Mouse (Mus musculus): ENCODE measurements around the gene Gnmt. TPM values are rescaled to one million over a fixed set of nuclear protein-coding genes. Genes with fewer than 3 reads are reported as not detected.

The Gnmt gene
- polyA plus RNA-seq, 1 experiment from 2014 or later: 0.18 TPM

DNA sequence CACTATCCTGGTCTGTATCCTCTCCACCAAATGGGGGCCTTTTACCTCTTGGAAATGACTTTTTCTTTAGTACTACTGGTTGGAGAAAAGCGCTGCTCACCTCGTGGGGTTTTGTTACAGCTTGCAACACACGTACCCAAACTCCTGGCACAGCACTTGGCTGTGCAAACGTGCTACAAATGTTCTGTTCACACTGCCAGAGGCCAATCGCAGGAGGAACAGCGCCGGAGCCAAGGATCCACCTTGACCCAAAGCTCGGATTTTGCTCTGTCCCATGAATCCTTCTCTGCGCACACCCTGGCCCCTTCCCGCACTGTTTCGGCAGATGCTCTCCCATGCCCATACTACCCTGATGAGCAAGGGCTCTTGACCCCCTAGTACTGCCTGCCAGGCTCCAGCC is 472 bp downstream of the Gnmt start:
- no peaks in the 10 kb centered on the region for H3K9me3 ChIP-seq
- H3K4me3 ChIP-seq: no peak overlapping the region
- DNase-seq (ENCODE audit: low spot score): no peak
- WGBS: 48% methylated on average over 11 of the region's 11 CpGs
- H3K36me3 ChIP-seq: peaks cover 30% of the 10 kb centered on the region
- peaks cover 15% of the 10 kb centered on the region for H3K4me1 ChIP-seq (replicated peaks)
- H3K27me3 ChIP-seq (ENCODE audit: insufficient read depth, poor library complexity, severe bottlenecking): peaks cover 22% of the 10 kb centered on the region
- H3K27ac ChIP-seq: no peak overlapping the region

- 38% methylated on average over 6 of the region's 6 CpGs for WGBS
- peaks cover 15% of the 10 kb centered on the region for H3K4me1 ChIP-seq (replicated peaks)
- DNase-seq (ENCODE audit: low spot score): peak; percentile 31
- peaks cover 34% of the 10 kb centered on the region for H3K36me3 ChIP-seq
- no peak overlapping the region for H3K27ac ChIP-seq
- no peaks in the 10 kb centered on the region for H3K9me3 ChIP-seq
- no peak overlapping the region for H3K4me3 ChIP-seq
- peaks cover 22% of the 10 kb centered on the region for H3K27me3 ChIP-seq (ENCODE audit: insufficient read depth, poor library complexity, severe bottlenecking)
Observed at GRCm38 (mm10) chr17:46728021-46728420, 947 bp downstream of the Gnmt start.

DNA sequence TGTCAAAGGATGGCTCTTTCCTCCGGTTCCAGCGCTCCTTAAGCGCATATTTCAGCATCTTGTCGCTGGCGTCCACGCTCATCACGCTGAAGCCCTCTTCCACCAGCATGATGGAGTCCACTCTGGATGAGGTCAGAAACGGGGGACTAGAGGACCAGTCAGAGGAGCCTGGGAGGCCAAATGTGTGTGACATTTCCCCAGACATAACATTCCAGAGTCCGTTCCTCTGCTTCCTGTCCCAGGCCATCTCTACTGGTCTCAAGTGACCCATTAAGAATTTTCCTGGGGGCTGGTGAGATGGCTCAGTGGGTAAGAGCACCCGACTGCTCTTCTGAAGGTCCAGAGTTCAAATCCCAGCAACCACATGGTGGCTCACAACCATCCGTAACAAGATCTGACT is 1.7 kb downstream of the Gnmt start:
- Histone ChIP-seq H3K4me1 (replicated peaks) (peaks cover 15% of the 10 kb centered on the region), H3K36me3 (peaks cover 40% of the 10 kb centered on the region), H3K27me3 (ENCODE audit: insufficient read depth, poor library complexity, severe bottlenecking) (peaks cover 22% of the 10 kb centered on the region), H3K4me3 (no peak overlapping the region), H3K9me3 (no peaks in the 10 kb centered on the region), H3K27ac (no peak overlapping the region)
- WGBS: 91% methylated on average over 11 of the region's 11 CpGs
- DNase-seq (ENCODE audit: low spot score): no peak

DNA sequence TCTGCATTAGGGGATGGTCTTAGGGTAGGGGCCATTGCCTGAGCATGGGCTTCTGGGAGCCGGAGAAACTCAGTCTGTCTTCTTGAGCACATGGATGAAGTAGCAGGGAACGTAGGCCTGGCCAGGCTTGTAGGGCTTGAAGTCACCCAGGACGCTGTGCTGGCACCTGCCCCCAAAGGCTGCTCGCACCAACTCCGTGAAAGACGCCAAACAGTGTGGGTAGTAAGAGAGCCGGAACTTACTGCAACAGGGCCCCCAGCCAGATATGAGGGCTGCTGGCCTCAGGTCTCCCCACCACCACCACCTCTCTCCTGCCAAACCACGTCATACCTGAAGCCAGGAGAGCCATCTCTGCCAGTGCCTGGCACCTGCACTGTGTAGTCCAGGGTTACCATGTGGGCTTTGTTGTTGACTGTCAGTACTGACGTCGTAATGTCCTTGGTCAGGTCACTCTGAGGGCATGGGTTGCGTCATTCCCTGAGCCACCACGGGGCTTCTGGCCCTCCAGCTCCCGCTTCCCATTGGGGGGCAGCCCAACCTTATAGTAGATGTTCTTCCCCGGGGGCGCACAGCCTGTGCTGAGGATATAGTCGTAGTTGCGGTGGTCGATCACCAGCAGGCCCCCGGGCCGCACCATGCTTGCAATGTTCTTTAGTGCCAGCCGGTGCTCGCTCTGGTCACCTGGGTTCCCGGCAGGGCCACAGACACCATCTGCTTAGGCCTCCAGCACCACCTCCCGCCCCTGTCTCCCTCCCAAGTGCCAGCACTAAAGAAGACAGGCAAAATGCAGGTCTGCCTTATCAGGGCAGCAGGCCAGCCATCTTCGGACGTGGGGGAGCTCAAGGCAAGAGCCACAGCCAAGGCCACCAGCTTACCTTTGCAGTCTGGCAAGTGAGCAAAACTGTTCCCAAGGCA is 3.0 kb downstream of the Gnmt start:
- WGBS: 94% methylated on average over 26 of the region's 26 CpGs
- Histone ChIP-seq H3K36me3 (peaks cover 52% of the 10 kb centered on the region), H3K27me3 (ENCODE audit: insufficient read depth, poor library complexity, severe bottlenecking) (peaks cover 22% of the 10 kb centered on the region), H3K9me3 (no peaks in the 10 kb centered on the region), H3K4me1 (replicated peaks) (peaks cover 15% of the 10 kb centered on the region), H3K27ac (no peak overlapping the region), H3K4me3 (no peak overlapping the region)
- no peak for DNase-seq (ENCODE audit: low spot score)

- H3K9me3 ChIP-seq: no peaks in the 10 kb centered on the region
- H3K27ac ChIP-seq: peak overlapping the region; percentile 3; the same call in 1 of the 2 replicates
- peaks cover 58% of the 10 kb centered on the region for H3K36me3 ChIP-seq
- peak; percentile 48 for DNase-seq (ENCODE audit: low spot score)
- WGBS: 48% methylated on average over 9 of the region's 9 CpGs
- peak overlapping the region; percentile 13; the same call in 1 of the 2 replicates for H3K4me3 ChIP-seq
- H3K4me1 ChIP-seq (replicated peaks): peaks cover 15% of the 10 kb centered on the region
- H3K27me3 ChIP-seq (ENCODE audit: insufficient read depth, poor library complexity, severe bottlenecking): peaks cover 22% of the 10 kb centered on the region
Observed at GRCm38 (mm10) chr17:46725273-46725672, 3.7 kb downstream of the Gnmt start.

DNA sequence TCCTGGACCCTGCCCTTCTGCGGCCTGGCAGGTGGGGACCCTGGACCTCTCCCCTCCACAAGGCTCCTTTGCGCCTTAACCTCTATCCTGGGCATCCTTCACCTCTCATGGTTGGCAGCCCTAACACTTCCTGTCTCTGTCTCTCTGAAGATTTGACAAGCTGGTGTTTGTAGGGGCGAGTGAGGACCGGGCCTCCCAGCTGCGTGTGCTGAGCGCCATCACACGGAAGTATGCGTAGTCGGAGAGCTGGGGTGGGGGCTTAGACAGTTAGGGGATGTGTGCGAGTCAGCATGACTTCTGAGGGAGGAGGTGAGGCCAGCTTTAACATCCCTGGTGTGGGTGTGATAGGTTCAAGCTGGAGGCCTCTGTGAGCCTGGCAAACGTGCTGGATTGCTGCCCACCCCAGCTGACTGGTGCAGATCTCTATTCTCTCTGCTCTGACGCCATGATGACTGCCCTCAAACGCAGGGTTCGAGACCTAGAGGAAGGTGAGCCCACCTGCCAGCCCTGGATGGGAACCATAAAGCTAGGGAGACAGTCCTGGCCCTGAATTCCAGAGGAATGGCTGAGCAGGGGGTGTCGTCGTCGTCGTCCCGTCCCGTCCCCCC is 4.4 kb downstream of the Gnmt start:
- no peak for DNase-seq (ENCODE audit: low spot score)
- no peaks in the 10 kb centered on the region for H3K9me3 ChIP-seq
- WGBS: 77% methylated on average over 20 of the region's 20 CpGs
- H3K27ac ChIP-seq: no peak overlapping the region
- peaks cover 19% of the 10 kb centered on the region for H3K27me3 ChIP-seq (ENCODE audit: insufficient read depth, poor library complexity, severe bottlenecking)
- peaks cover 15% of the 10 kb centered on the region for H3K4me1 ChIP-seq (replicated peaks)
- peaks cover 62% of the 10 kb centered on the region for H3K36me3 ChIP-seq
- no peak overlapping the region; the same call in 1 of the 2 replicates for H3K4me3 ChIP-seq

DNA sequence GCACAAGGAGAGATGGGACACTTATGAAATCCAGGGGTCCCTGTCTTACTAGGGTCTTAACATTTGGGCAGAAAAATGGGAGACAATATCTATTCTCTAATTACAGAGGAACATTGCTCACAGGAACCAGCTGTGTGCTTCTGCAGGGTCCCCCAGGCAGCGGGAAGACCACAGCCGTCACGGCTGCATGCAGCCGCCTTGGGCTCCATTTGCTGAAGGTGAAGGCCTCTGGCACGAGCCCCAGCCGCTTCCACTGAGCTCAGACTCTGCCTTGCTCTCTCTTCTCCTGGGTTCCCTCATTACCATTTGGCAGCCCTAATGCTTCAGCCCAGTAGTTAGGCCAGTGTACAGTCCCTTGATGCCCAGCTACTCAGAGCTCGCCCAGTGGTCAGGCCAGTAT is 7.9 kb downstream of the Gnmt start:
- no peaks in the 10 kb centered on the region for H3K9me3 ChIP-seq
- no peak overlapping the region for H3K27ac ChIP-seq
- no peak for DNase-seq (ENCODE audit: low spot score)
- H3K36me3 ChIP-seq: peaks cover 72% of the 10 kb centered on the region
- 0 out of 2 replicates have a peak, but pooled peaks cover 8% of the 10 kb centered on the region for H3K4me1 ChIP-seq (replicated peaks)
- no peaks in the 10 kb centered on the region for H3K27me3 ChIP-seq (ENCODE audit: insufficient read depth, poor library complexity, severe bottlenecking)
- H3K4me3 ChIP-seq: no peak overlapping the region
- 91% methylated on average over 7 of the region's 7 CpGs for WGBS

DNA sequence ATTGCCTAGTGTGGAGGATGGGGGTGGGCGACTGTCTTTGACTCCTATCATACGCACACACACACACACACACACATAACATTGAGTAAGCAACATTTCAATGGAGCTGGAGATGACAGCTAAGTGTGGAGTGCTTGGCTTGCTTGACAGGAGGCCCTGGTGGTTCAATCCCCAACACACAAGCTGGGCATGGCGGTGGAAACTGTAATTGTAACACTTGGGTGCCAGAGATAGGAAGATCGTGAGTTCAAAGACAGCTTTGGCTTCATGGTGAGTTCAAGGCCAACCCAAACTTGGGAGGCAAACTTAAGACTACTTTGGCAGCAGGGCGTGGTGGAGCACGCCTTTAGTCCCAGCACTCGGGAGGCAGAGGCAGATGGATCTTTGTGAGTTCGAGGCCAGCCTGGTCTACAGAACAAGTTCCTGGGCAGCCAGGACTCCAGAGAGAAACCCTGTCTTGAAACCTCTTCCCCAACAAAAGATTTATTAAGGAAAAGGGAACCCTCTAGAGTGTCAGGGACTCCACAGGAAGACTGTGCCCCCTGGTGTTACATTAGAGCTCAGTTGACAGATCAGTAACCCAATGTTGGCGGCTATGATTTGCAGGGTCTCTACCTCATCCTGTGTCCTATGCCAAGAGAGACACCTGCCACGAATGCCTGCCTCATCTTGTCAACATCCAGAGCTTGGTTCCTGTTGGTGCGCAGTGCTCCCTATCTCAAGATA is 14.0 kb downstream of the Gnmt start:
- Histone ChIP-seq H3K4me3 (no peak overlapping the region), H3K36me3 (peaks cover 46% of the 10 kb centered on the region), H3K27me3 (ENCODE audit: insufficient read depth, poor library complexity, severe bottlenecking) (no peaks in the 10 kb centered on the region), H3K4me1 (replicated peaks) (peaks cover 32% of the 10 kb centered on the region), H3K9me3 (no peaks in the 10 kb centered on the region), H3K27ac (no peak overlapping the region)
- WGBS: 93% methylated on average over 11 of the region's 11 CpGs
- DNase-seq (ENCODE audit: low spot score): no peak

- WGBS: 92% methylated on average over 9 of the region's 9 CpGs
- H3K4me1 ChIP-seq (replicated peaks): peaks cover 32% of the 10 kb centered on the region
Observed at GRCm38 (mm10) chr17:46713849-46714248, 15.1 kb downstream of the Gnmt start.

GRCm38 (mm10) chr17:46712442-46712841 is 16.5 kb downstream of the Gnmt start:
- no peaks in the 10 kb centered on the region for H3K9me3 ChIP-seq
- WGBS: 76% methylated on average over 7 of the region's 7 CpGs

More at GRCm38 (mm10) chr17:46713849-46714248, 15.1 kb downstream of the Gnmt start:
- Histone ChIP-seq H3K9me3 (no peaks in the 10 kb centered on the region), H3K36me3 (peaks cover 46% of the 10 kb centered on the region), H3K27ac (no peak overlapping the region), H3K4me3 (no peak overlapping the region), H3K27me3 (ENCODE audit: insufficient read depth, poor library complexity, severe bottlenecking) (no peaks in the 10 kb centered on the region)
- no peak for DNase-seq (ENCODE audit: low spot score)

DNA sequence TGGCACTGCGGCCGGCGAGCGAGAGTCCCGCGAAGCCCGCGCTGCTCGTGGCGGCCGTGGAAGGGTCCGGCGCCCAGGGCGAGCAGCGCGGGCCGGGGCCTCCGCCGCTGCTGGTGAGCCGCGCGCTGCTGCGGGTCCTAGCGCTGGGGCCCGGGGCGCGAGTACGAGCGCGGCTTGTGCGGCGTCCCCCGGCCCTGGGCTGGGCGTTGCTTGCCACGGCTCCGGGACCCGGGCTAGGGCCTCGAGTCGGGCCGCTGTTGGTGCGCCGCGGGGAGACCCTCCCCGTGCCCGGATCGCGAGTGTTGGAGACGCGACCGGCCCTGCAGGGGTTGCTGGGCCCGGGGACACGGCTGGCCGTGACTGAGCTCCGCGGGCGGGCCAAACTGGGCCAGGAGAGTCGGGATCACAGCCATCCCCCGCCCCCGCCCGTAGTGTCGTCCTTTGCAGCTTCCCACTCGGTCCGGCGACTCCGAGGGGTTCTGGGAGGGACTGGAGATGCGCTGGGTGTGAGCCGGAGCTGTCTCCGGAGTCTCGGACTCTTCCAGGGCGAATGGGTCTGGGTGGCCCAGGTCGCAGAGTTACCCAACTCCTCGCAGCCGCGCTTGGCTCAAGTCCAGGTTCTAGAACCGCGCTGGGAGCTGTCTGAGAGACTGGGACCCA is 17.2 kb downstream of the Gnmt start:
- no peak for DNase-seq (ENCODE audit: low spot score)
- Histone ChIP-seq H3K4me1 (replicated peaks) (peaks cover 33% of the 10 kb centered on the region), H3K27me3 (ENCODE audit: insufficient read depth, poor library complexity, severe bottlenecking) (no peaks in the 10 kb centered on the region), H3K9me3 (no peaks in the 10 kb centered on the region), H3K4me3 (peak overlapping the region; percentile 100), H3K27ac (peak overlapping the region; percentile 89), H3K36me3 (peaks cover 38% of the 10 kb centered on the region)
- 1% methylated on average over 76 of the region's 76 CpGs for WGBS

More at GRCm38 (mm10) chr17:46712442-46712841, 16.5 kb downstream of the Gnmt start:
- H3K4me3 ChIP-seq: peak overlapping the region; percentile 100
- H3K36me3 ChIP-seq: peaks cover 42% of the 10 kb centered on the region
- H3K4me1 ChIP-seq (replicated peaks): peaks cover 32% of the 10 kb centered on the region
- 0 out of 2 replicates have a peak overlapping the region, but pooled peaks have one; percentile 89 for H3K27ac ChIP-seq
- H3K27me3 ChIP-seq (ENCODE audit: insufficient read depth, poor library complexity, severe bottlenecking): no peaks in the 10 kb centered on the region
- DNase-seq (ENCODE audit: low spot score): no peak

GRCm38 (mm10) chr17:46710959-46711597 is 17.9 kb downstream of the Gnmt start, which contains the start of gene Pex6:
Gene Pex6, plus strand, starts transcription at chr17:46711463.
- peak; percentile 93 for DNase-seq (ENCODE audit: low spot score)
- WGBS: 9% methylated on average over 36 of the region's 36 CpGs

More at GRCm38 (mm10) chr17:46710959-46711597, 17.9 kb downstream of the Gnmt start, which contains the start of gene Pex6:
- H3K4me1 ChIP-seq (replicated peaks): peaks cover 40% of the 10 kb centered on the region
- peaks cover 31% of the 10 kb centered on the region for H3K36me3 ChIP-seq
- no peaks in the 10 kb centered on the region for H3K9me3 ChIP-seq
- peak within 1 kb of the TSS; percentile 89 for H3K27ac ChIP-seq
- H3K4me3 ChIP-seq: peak within 1 kb of the TSS; percentile 100
- H3K27me3 ChIP-seq (ENCODE audit: insufficient read depth, poor library complexity, severe bottlenecking): no peaks in the 10 kb centered on the region
